9 mouse cellular contexts compared by ENCODE assay signal in the genomic region with DNA sequence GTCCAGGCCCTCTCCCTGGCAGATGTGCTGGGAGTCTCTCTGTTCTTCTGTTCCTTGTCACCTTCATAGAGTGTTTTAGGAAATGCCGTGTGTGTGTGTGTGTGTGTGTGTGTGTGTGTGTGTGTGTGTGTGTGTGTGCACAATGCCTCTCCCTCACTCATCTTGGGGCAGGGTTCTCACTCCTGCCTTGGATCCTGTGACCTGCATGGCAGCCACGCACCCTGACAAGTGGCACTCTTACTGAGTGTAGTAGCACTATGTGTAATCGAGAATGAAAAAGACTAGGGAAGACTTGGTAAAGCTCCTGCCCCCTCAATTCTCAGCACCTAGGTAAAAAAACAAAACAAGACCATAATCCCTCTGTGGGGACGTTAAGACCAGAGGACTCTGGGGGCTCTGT. TPM values are rescaled to one million over a fixed set of nuclear protein-coding genes. Genes with fewer than 3 reads are reported as not detected.
DNase-seq lines count a peak whose midpoint lies in the region; ATAC-seq and TF ChIP-seq lines count a peak whose summit lies in the region.
"Had no signal": no experiment of that assay in that cellular context is flagged by ENCODE, and none has a peak within 500 bp of the region (broad histone marks: within the 10 kb centered on the region; RNA-seq: fewer than 3 reads in every experiment).

No protein-coding gene starts in this region.

- no peak overlapping the region for H3K4me3 ChIP-seq in liver, embryonic 11.5 days (ENCODE audit: low read depth, low read length)
- H3K4me3 ChIP-seq in liver, postnatal 0 days (ENCODE audit: low read depth, low read length), result no peak overlapping the region
- no peak overlapping the region for H3K4me3 ChIP-seq in forebrain, embryonic 12.5 days (replicated peaks)
- H3K4me3 ChIP-seq in limb, embryonic 12.5 days (replicated peaks), result no peak overlapping the region
- H3K4me3 ChIP-seq in stomach, embryonic 15.5 days (replicated peaks), result no peak overlapping the region

- peak overlapping the region; percentile 44; the same call in 1 of the 2 replicates for H3K9ac ChIP-seq in liver, embryonic 11.5 days (ENCODE audit: low read depth, low read length)
- H3K9ac ChIP-seq in liver, postnatal 0 days (replicated peaks), result no peak overlapping the region
- H3K9ac ChIP-seq in forebrain, embryonic 12.5 days, result peak overlapping the region; percentile 13; the same call in 1 of the 2 replicates
- H3K9ac ChIP-seq in limb, embryonic 12.5 days (replicated peaks), result no peak overlapping the region
- no peak overlapping the region for H3K9ac ChIP-seq in stomach, embryonic 15.5 days

- H3K9me3 ChIP-seq in liver, embryonic 11.5 days (ENCODE audit: control insufficient read depth, low read length), result no peaks in the 10 kb centered on the region
- H3K9me3 ChIP-seq in liver, postnatal 0 days (ENCODE audit: low read length), result no peaks in the 10 kb centered on the region
- no peaks in the 10 kb centered on the region for H3K9me3 ChIP-seq in forebrain, embryonic 12.5 days
- no peaks in the 10 kb centered on the region for H3K9me3 ChIP-seq in limb, embryonic 12.5 days
- H3K9me3 ChIP-seq in stomach, embryonic 15.5 days, result no peaks in the 10 kb centered on the region

- no peak for DNase-seq in liver, embryonic 11.5 days (ENCODE audit: low spot score)
- DNase-seq in liver, postnatal 0 days, result no peak
- DNase-seq in cerebellum, postnatal 25 days, result no peak
- no peak for DNase-seq in testis, postnatal 14 days (ENCODE audit: low spot score)
- DNase-seq: cerebellum, adult 11 months had no signal

- 70% methylated on average over 4 of the region's 4 CpGs for WGBS in liver, embryonic 11.5 days
- 58% methylated on average over 4 of the region's 4 CpGs for WGBS in liver, postnatal 0 days (ENCODE audit: insufficient replicate concordance)
- WGBS in forebrain, embryonic 12.5 days, result 43% methylated on average over 4 of the region's 4 CpGs
- 59% methylated on average over 4 of the region's 4 CpGs for WGBS in limb, embryonic 12.5 days
- WGBS in stomach, embryonic 15.5 days, result 59% methylated on average over 4 of the region's 4 CpGs

- H3K4me1 ChIP-seq in liver, embryonic 11.5 days (replicated peaks; ENCODE audit: control insufficient read depth, insufficient read depth, low read length), result peaks cover 55% of the 10 kb centered on the region
- H3K4me1 ChIP-seq in liver, postnatal 0 days (ENCODE audit: insufficient read depth), result peaks cover 69% of the 10 kb centered on the region
- peaks cover 54% of the 10 kb centered on the region for H3K4me1 ChIP-seq in forebrain, embryonic 12.5 days
- H3K4me1 ChIP-seq in limb, embryonic 12.5 days (replicated peaks), result peaks cover 47% of the 10 kb centered on the region
- H3K4me1 ChIP-seq in stomach, embryonic 15.5 days, result peaks cover 51% of the 10 kb centered on the region

- ATAC-seq in liver, embryonic 11.5 days (replicated peaks; ENCODE audit: low FRiP score), result no peak
- ATAC-seq in liver, postnatal 0 days, result no peak
- no peak for ATAC-seq in forebrain, embryonic 12.5 days (ENCODE audit: low FRiP score)
- ATAC-seq in limb, embryonic 12.5 days (ENCODE audit: insufficient number of reproducible peaks, insufficient read depth, low FRiP score, low TSS enrichment, low read depth), result no peak
- ATAC-seq in stomach, embryonic 15.5 days (ENCODE audit: insufficient read depth, low FRiP score, low read depth), result no peak
- ATAC-seq: Patski had no signal

- no peak for TF ChIP-seq CTCF in liver, postnatal 0 days (IDR thresholded peaks at IDR 0.05; ENCODE audit: low read depth)

- H3K27ac ChIP-seq in liver, embryonic 11.5 days (ENCODE audit: low read depth, low read length), result peak overlapping the region; percentile 62; the same call in 1 of the 2 replicates
- no peak overlapping the region for H3K27ac ChIP-seq in liver, postnatal 0 days (ENCODE audit: low read depth)
- peak overlapping the region; percentile 73 for H3K27ac ChIP-seq in forebrain, embryonic 12.5 days
- peak overlapping the region; percentile 87 for H3K27ac ChIP-seq in limb, embryonic 12.5 days
- H3K27ac ChIP-seq in stomach, embryonic 15.5 days, result 0 out of 2 replicates have a peak overlapping the region, but pooled peaks have one; percentile 65

- no peak for TF ChIP-seq EP300 in liver, postnatal 0 days (IDR thresholded peaks at IDR 0.05; ENCODE audit: low read depth)

- H3K36me3 ChIP-seq in liver, embryonic 11.5 days (ENCODE audit: control insufficient read depth, insufficient read depth, low read length), result peaks cover 4% of the 10 kb centered on the region; the same call in 1 of the 2 replicates
- H3K36me3 ChIP-seq in liver, postnatal 0 days (replicated peaks; ENCODE audit: insufficient read depth, low read length), result peaks cover 21% of the 10 kb centered on the region
- H3K36me3 ChIP-seq in forebrain, embryonic 12.5 days (replicated peaks), result peaks cover 30% of the 10 kb centered on the region
- H3K36me3 ChIP-seq in limb, embryonic 12.5 days, result peaks cover 96% of the 10 kb centered on the region
- peaks cover 38% of the 10 kb centered on the region for H3K36me3 ChIP-seq in stomach, embryonic 15.5 days

- H3K27me3 ChIP-seq in liver, embryonic 11.5 days (replicated peaks; ENCODE audit: control insufficient read depth, insufficient read depth, low read length), result no peaks in the 10 kb centered on the region
- H3K27me3 ChIP-seq in liver, postnatal 0 days (ENCODE audit: insufficient read depth, low read length), result no peaks in the 10 kb centered on the region
- H3K27me3 ChIP-seq in forebrain, embryonic 12.5 days, result no peaks in the 10 kb centered on the region
- H3K27me3 ChIP-seq in limb, embryonic 12.5 days, result no peaks in the 10 kb centered on the region
- no peaks in the 10 kb centered on the region for H3K27me3 ChIP-seq in stomach, embryonic 15.5 days (replicated peaks)
- H3K27me3 ChIP-seq: Patski had no signal

- H3K4me2 ChIP-seq in liver, embryonic 11.5 days, result no peak overlapping the region; the same call in 1 of the 2 replicates
- H3K4me2 ChIP-seq in liver, postnatal 0 days (ENCODE audit: low read depth, low read length), result no peak overlapping the region
- H3K4me2 ChIP-seq in forebrain, embryonic 12.5 days, result no peak overlapping the region
- no peak overlapping the region for H3K4me2 ChIP-seq in limb, embryonic 12.5 days
- H3K4me2 ChIP-seq in stomach, embryonic 15.5 days, result no peak overlapping the region

RNA-seq across cellular contexts. Expression of a gene that starts 20.3 kb away (rescaled TPM):
- polyA plus RNA-seq in liver, embryonic 11.5 days (2014; fragmentation: Nextera tagmentation; extraction: Ambion mirVana), result 54.7 and 55.3 TPM in 2 replicates
- polyA plus RNA-seq in liver, postnatal 0 days (2015; fragmentation: Nextera tagmentation; extraction: Ambion mirVana), result 30.0 and 32.2 TPM in 2 replicates
- 103 and 109 TPM in 2 replicates for polyA plus RNA-seq in forebrain, embryonic 12.5 days (2016; fragmentation: Nextera tagmentation; extraction: Ambion mirVana)
- polyA plus RNA-seq in limb, embryonic 12.5 days (2016; fragmentation: Nextera tagmentation; extraction: Ambion mirVana), result 110 and 120 TPM in 2 replicates
- 112 and 122 TPM in 2 replicates for polyA plus RNA-seq in stomach, embryonic 15.5 days (2015; fragmentation: Nextera tagmentation; extraction: Ambion mirVana)

RNA-seq across cellular contexts. Expression of a gene that starts 21.5 kb away (rescaled TPM):
- 3.7 and 5.4 TPM in 2 replicates for polyA plus RNA-seq in liver, embryonic 11.5 days (2014; fragmentation: Nextera tagmentation; extraction: Ambion mirVana)
- 0.25 and 0.28 TPM in 2 replicates for polyA plus RNA-seq in liver, postnatal 0 days (2015; fragmentation: Nextera tagmentation; extraction: Ambion mirVana)
- 15.1 and 17.0 TPM in 2 replicates for polyA plus RNA-seq in forebrain, embryonic 12.5 days (2016; fragmentation: Nextera tagmentation; extraction: Ambion mirVana)
- polyA plus RNA-seq in limb, embryonic 12.5 days (2016; fragmentation: Nextera tagmentation; extraction: Ambion mirVana), result 11.8 and 13.2 TPM in 2 replicates
- polyA plus RNA-seq in stomach, embryonic 15.5 days (2015; fragmentation: Nextera tagmentation; extraction: Ambion mirVana), result 4.0 and 5.7 TPM in 2 replicates

RNA-seq across cellular contexts. Expression of a gene that starts 36.9 kb away (rescaled TPM):
- polyA plus RNA-seq in liver, embryonic 11.5 days (2014; fragmentation: Nextera tagmentation; extraction: Ambion mirVana), result 756 and 842 TPM in 2 replicates
- polyA plus RNA-seq in liver, postnatal 0 days (2015; fragmentation: Nextera tagmentation; extraction: Ambion mirVana), result 409 and 433 TPM in 2 replicates
- 392 and 426 TPM in 2 replicates for polyA plus RNA-seq in forebrain, embryonic 12.5 days (2016; fragmentation: Nextera tagmentation; extraction: Ambion mirVana)
- polyA plus RNA-seq in limb, embryonic 12.5 days (2016; fragmentation: Nextera tagmentation; extraction: Ambion mirVana), result 513 and 518 TPM in 2 replicates
- polyA plus RNA-seq in stomach, embryonic 15.5 days (2015; fragmentation: Nextera tagmentation; extraction: Ambion mirVana), result 502 and 526 TPM in 2 replicates

RNA-seq across cellular contexts. Expression of a gene that starts 43.4 kb away (rescaled TPM):
- 0.64 TPM in 1 of 2 replicates, not detected in the other for polyA plus RNA-seq in liver, embryonic 11.5 days (2014; fragmentation: Nextera tagmentation; extraction: Ambion mirVana)
- not detected in 2 replicates for polyA plus RNA-seq in liver, postnatal 0 days (2015; fragmentation: Nextera tagmentation; extraction: Ambion mirVana)
- polyA plus RNA-seq in forebrain, embryonic 12.5 days (2016; fragmentation: Nextera tagmentation; extraction: Ambion mirVana), result 0.55 and 1.0 TPM in 2 replicates
- polyA plus RNA-seq in limb, embryonic 12.5 days (2016; fragmentation: Nextera tagmentation; extraction: Ambion mirVana), result 0.37 TPM in 1 of 2 replicates, not detected in the other
- 0.37 and 0.60 TPM in 2 replicates for polyA plus RNA-seq in stomach, embryonic 15.5 days (2015; fragmentation: Nextera tagmentation; extraction: Ambion mirVana)

RNA-seq across cellular contexts. Expression of a gene that starts 52.7 kb away (rescaled TPM):
- 12.9 and 13.1 TPM in 2 replicates for polyA plus RNA-seq in liver, embryonic 11.5 days (2014; fragmentation: Nextera tagmentation; extraction: Ambion mirVana)
- 5.5 and 5.8 TPM in 2 replicates for polyA plus RNA-seq in liver, postnatal 0 days (2015; fragmentation: Nextera tagmentation; extraction: Ambion mirVana)
- 21.5 and 22.4 TPM in 2 replicates for polyA plus RNA-seq in forebrain, embryonic 12.5 days (2016; fragmentation: Nextera tagmentation; extraction: Ambion mirVana)
- 24.6 and 25.6 TPM in 2 replicates for polyA plus RNA-seq in limb, embryonic 12.5 days (2016; fragmentation: Nextera tagmentation; extraction: Ambion mirVana)
- 14.8 and 16.8 TPM in 2 replicates for polyA plus RNA-seq in stomach, embryonic 15.5 days (2015; fragmentation: Nextera tagmentation; extraction: Ambion mirVana)

Comparison
In these comparisons a context has a peak if more than half of its experiments do, and no peak if none do; other contexts are left out.
1. H3K9ac ChIP-seq: peak in liver, embryonic 11.5 days (single experiment) and forebrain, embryonic 12.5 days (single experiment); none in liver, postnatal 0 days (single experiment), limb, embryonic 12.5 days (single experiment) and stomach, embryonic 15.5 days (single experiment).